Mouse (Mus musculus) myocyte (in vitro differentiated cells): ENCODE measurements around the gene Rbbp4. TPM values are rescaled to one million over a fixed set of nuclear protein-coding genes. Genes with fewer than 3 reads are reported as not detected.

Experiments used
- H3K27me3 ChIP-seq: one replicate; pipeline ENCODE4 v1.6.1; 2011; ENCODE audit not compliant: control insufficient read depth, insufficient read depth, insufficient read length
- H3K36me3 ChIP-seq: one replicate; pipeline ENCODE4 v1.6.1; 2011; ENCODE audit not compliant: control insufficient read depth, insufficient read depth
- H3K4me2 ChIP-seq: one replicate; pipeline ENCODE4 v1.6.1; 2011; ENCODE audit warnings: low read depth, control low read depth
- H3K4me3 ChIP-seq: one replicate; pipeline ENCODE4 v1.5.1; 2011; ENCODE audit warnings: mild to moderate bottlenecking, control low read depth, moderate library complexity
- H3K79me2 ChIP-seq: one replicate; pipeline ENCODE4 v1.6.1; 2011; ENCODE audit not compliant: control insufficient read depth, insufficient read depth
- H3ac ChIP-seq: one replicate; pipeline ENCODE4 v1.6.1; 2011; ENCODE audit not compliant: control insufficient read depth, insufficient read length
- CEBPB ChIP-seq: IDR thresholded peaks from 2 replicates; pipeline ENCODE4 v1.6.1; 2011; ENCODE audit warnings: mild to moderate bottlenecking, moderate library complexity; ENCODE audit not compliant: poor library complexity, insufficient read depth, severe bottlenecking
- E2F4 ChIP-seq: IDR thresholded peaks from one replicate; pipeline ENCODE4 v1.6.1; 2011; ENCODE audit warnings: mild to moderate bottlenecking, control low read depth, moderate library complexity; ENCODE audit not compliant: insufficient read depth
- MAX ChIP-seq: IDR thresholded peaks from one replicate; pipeline ENCODE4 v1.6.1; 2011; ENCODE audit warnings: low read depth, mild to moderate bottlenecking, control low read depth
- MYOD1 ChIP-seq, 3 experiments: IDR thresholded peaks; one replicate each; pipeline ENCODE4 v1.6.1; 2011; ENCODE audit warnings: control low read depth in 2 of 3, low read depth in 2 of 3, mild to moderate bottlenecking in 2 of 3, moderate library complexity in 1 of 3; ENCODE audit not compliant: insufficient read length in 2 of 3, control insufficient read depth in 1 of 3
- MYOG ChIP-seq, 3 experiments: IDR thresholded peaks; one replicate each; pipeline ENCODE4 v1.6.1; 2011; ENCODE audit warnings: control low read depth in 2 of 3, low read depth in 2 of 3, mild to moderate bottlenecking in 2 of 3; ENCODE audit not compliant: insufficient read length in 2 of 3, control insufficient read depth in 1 of 3, insufficient read depth in 1 of 3
- POLR2A ChIP-seq: IDR thresholded peaks from one replicate; pipeline ENCODE4 v1.6.1; 2011; ENCODE audit warnings: low read depth, mild to moderate bottlenecking, control low read depth, moderate library complexity; ENCODE audit not compliant: insufficient read length
- POLR2AphosphoS2 ChIP-seq: IDR thresholded peaks from one replicate; pipeline ENCODE4 v1.6.1; 2011; ENCODE audit warnings: low read depth, control low read depth; ENCODE audit not compliant: insufficient read length
- REST ChIP-seq: IDR thresholded peaks from one replicate; pipeline ENCODE4 v1.6.1; 2011; ENCODE audit warnings: mild to moderate bottlenecking, control low read depth, moderate library complexity; ENCODE audit not compliant: insufficient read depth, insufficient read length
- SRF ChIP-seq: IDR thresholded peaks from one replicate; pipeline ENCODE4 v1.6.1; 2011; ENCODE audit warnings: low read depth; ENCODE audit not compliant: control insufficient read depth, insufficient read length
- TCF12 ChIP-seq: IDR thresholded peaks from one replicate; pipeline ENCODE4 v1.6.1; 2011; ENCODE audit warnings: mild to moderate bottlenecking, control low read depth; ENCODE audit not compliant: poor library complexity, insufficient read depth, severe bottlenecking
- TCF3 ChIP-seq: IDR thresholded peaks from one replicate; pipeline ENCODE4 v1.6.1; 2011; ENCODE audit warnings: low read depth, control low read depth; ENCODE audit not compliant: insufficient read length
- USF1 ChIP-seq: IDR thresholded peaks from one replicate; pipeline ENCODE4 v1.6.1; 2011; ENCODE audit warnings: low read depth, mild to moderate bottlenecking, control low read depth, moderate library complexity
- polyA plus RNA-seq: library from polyadenylated mRNA; unstranded; fragments of >200 nt; fragmentation: generic; extraction: Trizol; gene quantifications from one replicate; pipeline ENCODE4 v1.2.1, GENCODE M21; 2012; ENCODE audit warnings: missing spikeins

Gene Rbbp4
- polyA plus RNA-seq, 1 experiment, result 137 TPM

- TF ChIP-seq USF1, result no peak
- TF ChIP-seq POLR2AphosphoS2, result no peak
- no peak for TF ChIP-seq POLR2A
- peak in 1 of 3 experiments; percentile 37 for TF ChIP-seq MYOG (IDR thresholded peaks at IDR 0.05; ENCODE audit: control insufficient read depth in 1 of 3, insufficient read depth in 1 of 3, insufficient read length in 2 of 3, low read depth in 2 of 3)
- TF ChIP-seq E2F4, result no peak
- no peak overlapping the region for H3K4me3 ChIP-seq
- H3K4me2 ChIP-seq, result peak overlapping the region; percentile 16
These were observed 58.7 kb downstream of the Rbbp4 start for GRCm38 (mm10) chr4:129276453-129276865.

GRCm38 (mm10) chr4:129272756-129273046, 62.5 kb downstream of the Rbbp4 start:
- Histone ChIP-seq H3ac (no peak overlapping the region), H3K4me2 (no peak overlapping the region), H3K27me3 (no peaks in the 10 kb centered on the region), H3K36me3 (no peaks in the 10 kb centered on the region), H3K4me3 (no peak overlapping the region), H3K79me2 (no peaks in the 10 kb centered on the region)
- no peak for TF ChIP-seq E2F4

More at GRCm38 (mm10) chr4:129276453-129276865, 58.7 kb downstream of the Rbbp4 start:
- H3ac ChIP-seq, result no peak overlapping the region
- H3K27me3 ChIP-seq, result no peaks in the 10 kb centered on the region
- H3K79me2 ChIP-seq, result no peaks in the 10 kb centered on the region
- H3K36me3 ChIP-seq, result no peaks in the 10 kb centered on the region

GRCm38 (mm10) chr4:129271991-129272755, 63.0 kb downstream of the Rbbp4 start:
- TF ChIP-seq MYOG (IDR thresholded peaks at IDR 0.05; ENCODE audit: control insufficient read depth in 1 of 3, insufficient read depth in 1 of 3, insufficient read length in 2 of 3, low read depth in 2 of 3) (no peak), USF1 (no peak), SRF (no peak), MAX (no peak), TCF12 (no peak), POLR2AphosphoS2 (no peak), REST (no peak), MYOD1 (IDR thresholded peaks at IDR 0.05; ENCODE audit: control insufficient read depth in 1 of 3, insufficient read length in 2 of 3, low read depth in 2 of 3) (no peak), CEBPB (no peak), POLR2A (no peak), E2F4 (no peak), TCF3 (no peak)
- Histone ChIP-seq H3K79me2 (no peaks in the 10 kb centered on the region), H3K4me2 (no peak overlapping the region), H3ac (no peak overlapping the region), H3K36me3 (no peaks in the 10 kb centered on the region), H3K4me3 (no peak overlapping the region), H3K27me3 (no peaks in the 10 kb centered on the region)

- Histone ChIP-seq H3K4me3 (no peak overlapping the region), H3K27me3 (no peaks in the 10 kb centered on the region), H3K79me2 (no peaks in the 10 kb centered on the region), H3K36me3 (no peaks in the 10 kb centered on the region), H3ac (no peak overlapping the region), H3K4me2 (no peak overlapping the region)
- TF ChIP-seq MYOG (IDR thresholded peaks at IDR 0.05; ENCODE audit: control insufficient read depth in 1 of 3, insufficient read depth in 1 of 3, insufficient read length in 2 of 3, low read depth in 2 of 3) (no peak), MAX (no peak), MYOD1 (IDR thresholded peaks at IDR 0.05; ENCODE audit: control insufficient read depth in 1 of 3, insufficient read length in 2 of 3, low read depth in 2 of 3) (no peak), TCF3 (no peak), POLR2A (no peak), POLR2AphosphoS2 (no peak), TCF12 (no peak), SRF (no peak), USF1 (no peak), E2F4 (no peak), CEBPB (no peak), REST (no peak)
These were observed 66.5 kb downstream of the Rbbp4 start for GRCm38 (mm10) chr4:129268698-129269097.

GRCm38 (mm10) chr4:129266821-129267220, 68.3 kb downstream of the Rbbp4 start:
- Histone ChIP-seq H3ac (no peak overlapping the region), H3K36me3 (no peaks in the 10 kb centered on the region), H3K79me2 (no peaks in the 10 kb centered on the region), H3K27me3 (no peaks in the 10 kb centered on the region), H3K4me3 (no peak overlapping the region), H3K4me2 (no peak overlapping the region)
- no peak for TF ChIP-seq MYOD1 (IDR thresholded peaks at IDR 0.05; ENCODE audit: control insufficient read depth in 1 of 3, insufficient read length in 2 of 3, low read depth in 2 of 3)
- no peak for TF ChIP-seq MYOG (IDR thresholded peaks at IDR 0.05; ENCODE audit: control insufficient read depth in 1 of 3, insufficient read depth in 1 of 3, insufficient read length in 2 of 3, low read depth in 2 of 3)
- no peak for TF ChIP-seq E2F4
- TF ChIP-seq REST, result no peak
- TF ChIP-seq SRF, result no peak
- no peak for TF ChIP-seq CEBPB
- TF ChIP-seq TCF12, result no peak
- no peak for TF ChIP-seq MAX
- TF ChIP-seq POLR2A, result no peak
- TF ChIP-seq TCF3, result no peak
- TF ChIP-seq USF1, result no peak
- no peak for TF ChIP-seq POLR2AphosphoS2
